Mouse (Mus musculus) small intestine, adult 2 months (tissue): ENCODE data around the gene Cwc27. TPM values are rescaled to one million over a fixed set of nuclear protein-coding genes. Genes with fewer than 3 reads are reported as not detected.

Experiments
- H3K27ac ChIP-seq: fragments of 200-500 bp; 2 replicates; pipeline ENCODE4 v1.5.1; 2012; ENCODE audit warnings: low read depth, low read length, control low read depth, inconsistent platforms; ENCODE audit not compliant: insufficient read depth
- H3K27me3 ChIP-seq: fragments of 200-500 bp; 2 replicates; pipeline ENCODE4 v1.6.1; 2012; ENCODE audit warnings: mild to moderate bottlenecking, moderate library complexity, low read length, inconsistent platforms; ENCODE audit not compliant: control insufficient read depth, insufficient read depth
- H3K36me3 ChIP-seq: fragments of 200-500 bp; 2 replicates; pipeline ENCODE4 v1.6.1; 2012; ENCODE audit warnings: mild to moderate bottlenecking, low read length, control low read depth, inconsistent platforms; ENCODE audit not compliant: control insufficient read depth, insufficient read depth
- H3K4me1 ChIP-seq: fragments of 200-500 bp; 2 replicates; pipeline ENCODE4 v1.6.1; 2012; ENCODE audit warnings: low read length, inconsistent platforms, mixed read lengths; ENCODE audit not compliant: control insufficient read depth, insufficient read depth, insufficient read length
- H3K4me3 ChIP-seq: fragments of 200-500 bp; 2 replicates; pipeline ENCODE4 v1.5.1; 2012; ENCODE audit warnings: low read depth, mild to moderate bottlenecking, control low read depth, inconsistent platforms, low read length, moderate library complexity
- CTCF ChIP-seq: fragments of 200-500 bp; IDR thresholded peaks from 2 replicates; pipeline ENCODE4 v1.5.1; 2012; ENCODE audit warnings: low read depth, mild to moderate bottlenecking, control low read depth, inconsistent platforms, low read length, moderate library complexity, mixed read lengths; ENCODE audit not compliant: insufficient replicate concordance, insufficient read length; ENCODE audit errors: extremely low read depth
- POLR2A ChIP-seq: fragments of 200-500 bp; IDR thresholded peaks from 2 replicates; pipeline ENCODE4 v1.6.1; 2012; ENCODE audit warnings: low read depth, mild to moderate bottlenecking, control low read depth, inconsistent platforms, low read length, moderate library complexity
- WGBS: fragments of 180-500 bp; shearing (Covaris S2); methylation state at CpG from one replicate; pipeline ENCODE4 v1.1.7; 2018; 5-methylcytosine and 5-hydroxymethylcytosine counted together
- polyA plus RNA-seq: library from polyadenylated mRNA; depleted of rRNA; stranded (reverse); fragments of >200 nt; gene quantifications from 2 replicates; pipeline ENCODE4 v1.2.3, GENCODE M21; 2012; rRNA removed

Gene Cwc27
- polyA plus RNA-seq, result 0.37 and 0.42 TPM in 2 replicates

- peak within 1 kb of the TSS; percentile 78 for H3K27ac ChIP-seq
- no peaks in the 10 kb centered on the region for H3K36me3 ChIP-seq
- H3K4me1 ChIP-seq, result no peaks in the 10 kb centered on the region; the same call in 1 of the 2 replicates
- no peaks in the 10 kb centered on the region for H3K27me3 ChIP-seq
- under 1% methylated on average over 50 of the region's 50 CpGs for WGBS
- H3K4me3 ChIP-seq, result peak within 1 kb of the TSS; percentile 96
- TF ChIP-seq POLR2A (peak; percentile 44; the same call in 1 of the 2 replicates), CTCF (no peak)
These were observed at the start of gene Cwc27 for GRCm38 (mm10) chr13:104816635-104817571. Gene Cwc27 (minus strand): TSS chr13:104817142.

GRCm38 (mm10) chr13:104866726-104867125 lies 49.8 kb upstream of the Cwc27 start:
- H3K4me1 ChIP-seq, result peaks cover 8% of the 10 kb centered on the region
- no peak overlapping the region for H3K27ac ChIP-seq
- no peaks in the 10 kb centered on the region; the same call in 1 of the 2 replicates for H3K27me3 ChIP-seq
- WGBS, result 82% methylated on average over 5 of the region's 5 CpGs
- TF ChIP-seq CTCF, result no peak
- no peak for TF ChIP-seq POLR2A
- H3K36me3 ChIP-seq, result no peaks in the 10 kb centered on the region
- no peak overlapping the region for H3K4me3 ChIP-seq

- Histone ChIP-seq H3K36me3 (no peaks in the 10 kb centered on the region), H3K27me3 (no peaks in the 10 kb centered on the region; the same call in 1 of the 2 replicates), H3K4me1 (peaks cover 8% of the 10 kb centered on the region), H3K4me3 (peak within 1 kb of the TSS; percentile 62), H3K27ac (no peak within 1 kb of the TSS)
- WGBS, result 3% methylated on average over 38 of the region's 38 CpGs
- TF ChIP-seq POLR2A (no peak), CTCF (no peak)
These were observed 46.4 kb upstream of the Cwc27 start, which contains the start of gene Shisal2b for GRCm38 (mm10) chr13:104863127-104863979. Gene Shisal2b (minus strand): TSS chr13:104863893.

- no peak overlapping the region for H3K27ac ChIP-seq
- no peak overlapping the region for H3K4me3 ChIP-seq
- 74% methylated on average over 2 of the region's 2 CpGs for WGBS
- no peaks in the 10 kb centered on the region for H3K27me3 ChIP-seq
- no peaks in the 10 kb centered on the region for H3K36me3 ChIP-seq
- TF ChIP-seq CTCF, result no peak
- no peak for TF ChIP-seq POLR2A
- no peaks in the 10 kb centered on the region for H3K4me1 ChIP-seq
These were observed 36.7 kb upstream of the Cwc27 start for GRCm38 (mm10) chr13:104853645-104854044.

GRCm38 (mm10) chr13:104843295-104844089 lies 26.6 kb upstream of the Cwc27 start:
- H3K27ac ChIP-seq, result no peak overlapping the region
- no peak overlapping the region for H3K4me3 ChIP-seq
- H3K27me3 ChIP-seq, result no peaks in the 10 kb centered on the region; the same call in 1 of the 2 replicates
- no peaks in the 10 kb centered on the region for H3K4me1 ChIP-seq
- TF ChIP-seq CTCF (no peak), POLR2A (no peak)
- WGBS, result 75% methylated on average over 10 of the region's 13 CpGs
- H3K36me3 ChIP-seq, result peaks cover 5% of the 10 kb centered on the region

GRCm38 (mm10) chr13:104841937-104842336 lies 25.0 kb upstream of the Cwc27 start:
- Histone ChIP-seq H3K27me3 (no peaks in the 10 kb centered on the region), H3K4me1 (no peaks in the 10 kb centered on the region)
- TF ChIP-seq CTCF (no peak), POLR2A (no peak)

More at GRCm38 (mm10) chr13:104841937-104842336, 25.0 kb upstream of the Cwc27 start:
- H3K36me3 ChIP-seq, result peaks cover 14% of the 10 kb centered on the region
- no peak overlapping the region for H3K4me3 ChIP-seq
- 43% methylated on average over 4 of the region's 4 CpGs for WGBS
- H3K27ac ChIP-seq, result no peak overlapping the region
